Mouse (Mus musculus) layer of hippocampus, adult 2 months (tissue): Measurements from ENCODE around the gene Fign. TPM values are rescaled to one million over a fixed set of nuclear protein-coding genes. Genes with fewer than 3 reads are reported as not detected.

Experiments
- DNase-seq, 2 experiments: peaks; one replicate each; pipeline ENCODE4 v3.0.0; 2022; ENCODE audit warnings: low spot score in 2 of 2
- H3K27ac ChIP-seq: fragments of 200-600 bp; 2 replicates; pipeline ENCODE4 v1.8.1; 2022
- H3K4me3 ChIP-seq: fragments of 200-600 bp; 2 replicates; pipeline ENCODE4 v1.8.1; 2022; ENCODE audit warnings: mild to moderate bottlenecking
- CTCF ChIP-seq: fragments of 200-600 bp; conservative IDR thresholded peaks from 2 replicates; pipeline ENCODE4 v1.8.1; 2022; ENCODE audit warnings: antibody characterized with exemption, mild to moderate bottlenecking, moderate library complexity
- long read RNA-seq, 2 experiments: library from polyadenylated mRNA; stranded (forward); transcript quantifications; one replicate each; pipeline ENCODE4 v2.0.0; 2021; ENCODE audit warnings: borderline mapping rate in 2 of 2
- total RNA-seq, 2 experiments: library from RNA; stranded (reverse); gene quantifications; 2 replicates each; pipeline ENCODE4 v1.2.3; 2021

Gene Fign
- total RNA-seq: 1 to 10 TPM; 1.2 to 1.4 TPM
- long read RNA-seq, experiment 1: 0 reads
- long read RNA-seq, experiment 2: 0 reads

GRCm38 (mm10) chr2:64097937-64098617 lies at the start of gene Fign:
TSS of gene Fign (minus strand) at chr2:64098038.
- peak in 1 of 2 experiments; percentile 52 for DNase-seq
- peak within 1 kb of the TSS; percentile 53; the same call in 1 of the 2 replicates for H3K27ac ChIP-seq
- peak within 1 kb of the TSS; percentile 54 for H3K4me3 ChIP-seq
- TF ChIP-seq CTCF: no peak

GRCm38 (mm10) chr2:64133597-64133996 lies 35.8 kb upstream of the Fign start:
- TF ChIP-seq CTCF: no peak

GRCm38 (mm10) chr2:64120495-64120894 lies 22.7 kb upstream of the Fign start:
- no peak for DNase-seq
- Histone ChIP-seq H3K4me3 (no peak overlapping the region), H3K27ac (no peak overlapping the region)
- no peak for TF ChIP-seq CTCF

More at GRCm38 (mm10) chr2:64133597-64133996, 35.8 kb upstream of the Fign start:
- Histone ChIP-seq H3K4me3 (no peak overlapping the region), H3K27ac (no peak overlapping the region)
- no peak for DNase-seq

- DNase-seq: no peak
- no peak overlapping the region for H3K27ac ChIP-seq
- H3K4me3 ChIP-seq: no peak overlapping the region
- no peak for TF ChIP-seq CTCF
Measured at GRCm38 (mm10) chr2:64116613-64117012, 18.8 kb upstream of the Fign start.

- Histone ChIP-seq H3K27ac (no peak overlapping the region), H3K4me3 (no peak overlapping the region)
- TF ChIP-seq CTCF: no peak
- no peak for DNase-seq
Measured at GRCm38 (mm10) chr2:64111133-64111532, 13.3 kb upstream of the Fign start.

GRCm38 (mm10) chr2:64109860-64110259 lies 12.0 kb upstream of the Fign start:
- DNase-seq: no peak
- no peak for TF ChIP-seq CTCF
- Histone ChIP-seq H3K27ac (no peak overlapping the region), H3K4me3 (no peak overlapping the region)

- no peak for TF ChIP-seq CTCF
- DNase-seq: no peak
- no peak overlapping the region for H3K4me3 ChIP-seq
- H3K27ac ChIP-seq: no peak overlapping the region
Measured at GRCm38 (mm10) chr2:64108040-64108439, 10.2 kb upstream of the Fign start.

GRCm38 (mm10) chr2:64098618-64099320 lies 931 bp upstream of the Fign start:
- DNase-seq: no peak
- peak overlapping the region; percentile 49 for H3K4me3 ChIP-seq
- TF ChIP-seq CTCF: peak; percentile 29
- 0 out of 2 replicates have a peak overlapping the region, but pooled peaks have one; percentile 53 for H3K27ac ChIP-seq

GRCm38 (mm10) chr2:64096721-64097411 lies 972 bp downstream of the Fign start:
- TF ChIP-seq CTCF: no peak
- peak overlapping the region; percentile 40; the same call in 1 of the 2 replicates for H3K27ac ChIP-seq
- H3K4me3 ChIP-seq: peak overlapping the region; percentile 54
- DNase-seq: no peak

GRCm38 (mm10) chr2:64096176-64096575 lies 1.7 kb downstream of the Fign start:
- no peak for TF ChIP-seq CTCF
- no peak overlapping the region for H3K27ac ChIP-seq
- no peak overlapping the region for H3K4me3 ChIP-seq
- DNase-seq: no peak

- no peak for TF ChIP-seq CTCF
- H3K27ac ChIP-seq: no peak overlapping the region
- DNase-seq: no peak
- no peak overlapping the region for H3K4me3 ChIP-seq
Measured at GRCm38 (mm10) chr2:64095561-64095960, 2.3 kb downstream of the Fign start.

GRCm38 (mm10) chr2:64093087-64093486 lies 4.8 kb downstream of the Fign start:
- H3K4me3 ChIP-seq: no peak overlapping the region
- DNase-seq: no peak
- TF ChIP-seq CTCF: no peak
- no peak overlapping the region for H3K27ac ChIP-seq

GRCm38 (mm10) chr2:64083853-64084427 lies 13.9 kb downstream of the Fign start:
- no peak for DNase-seq
- TF ChIP-seq CTCF: no peak
- no peak overlapping the region for H3K27ac ChIP-seq
- no peak overlapping the region for H3K4me3 ChIP-seq
